Mouse (Mus musculus) forebrain, embryonic 15.5 days (tissue): ENCODE measurements at regions not wholly inside any gene's neighbourhood (a gene's known extent, or its start where the extent isn't known, plus 50 kb on each side); places are given as distances from the start of the nearest gene placed in this dataset.
A peak's percentile ranks its signal among the peaks of the same experiment; 100 is the strongest.

Experiments used
- ATAC-seq: fragments of 200-750 bp; cut with Nextera tagmentation; replicated peaks from 2 replicates; pipeline ENCODE4 v1.8.0; 2017; ENCODE audit warnings: mild to moderate bottlenecking, moderate TSS enrichment, moderate library complexity
- H3K27ac ChIP-seq: fragments of 300-500 bp; sonication (generic); replicated peaks from 2 replicates; pipeline ENCODE4 v1.5.1; 2015; ENCODE audit warnings: mild to moderate bottlenecking, inconsistent platforms
- H3K27me3 ChIP-seq: fragments of 300-500 bp; sonication (generic); 2 replicates; pipeline ENCODE4 v1.6.1; 2015; ENCODE audit warnings: inconsistent platforms
- H3K36me3 ChIP-seq: fragments of 300-500 bp; sonication (generic); 2 replicates; pipeline ENCODE4 v1.6.1; 2015; ENCODE audit warnings: mild to moderate bottlenecking, inconsistent platforms
- H3K4me1 ChIP-seq: fragments of 300-500 bp; sonication (generic); 2 replicates; pipeline ENCODE4 v1.6.1; 2015; ENCODE audit warnings: inconsistent platforms
- H3K4me2 ChIP-seq: fragments of 300-500 bp; sonication (generic); replicated peaks from 2 replicates; pipeline ENCODE4 v1.6.1; 2015; ENCODE audit warnings: mild to moderate bottlenecking, inconsistent platforms
- H3K4me3 ChIP-seq: fragments of 300-500 bp; sonication (generic); 2 replicates; pipeline ENCODE4 v1.5.1; 2015; ENCODE audit warnings: mild to moderate bottlenecking, inconsistent platforms
- H3K9ac ChIP-seq: fragments of 300-500 bp; sonication (generic); replicated peaks from 2 replicates; pipeline ENCODE4 v1.6.1; 2015; ENCODE audit warnings: mild to moderate bottlenecking, inconsistent platforms
- H3K9me3 ChIP-seq: fragments of 300-500 bp; sonication (generic); 2 replicates; pipeline ENCODE4 v1.6.1; 2016; ENCODE audit warnings: inconsistent platforms
- WGBS: fragments of 180-500 bp; shearing (Covaris S2); methylation state at CpG from one replicate; pipeline ENCODE4 v1.1.7; 2015; ENCODE audit warnings: mixed read lengths; 5-methylcytosine and 5-hydroxymethylcytosine counted together

- H3K9me3 ChIP-seq: no peaks in the 10 kb centered on the region
- WGBS: 14% methylated on average over 10 of the region's 10 CpGs
- H3K4me2 ChIP-seq: no peak overlapping the region
- 0 out of 2 replicates have a peak, but pooled peaks cover 2% of the 10 kb centered on the region for H3K4me1 ChIP-seq
- no peaks in the 10 kb centered on the region for H3K36me3 ChIP-seq
- H3K9ac ChIP-seq: no peak overlapping the region
- H3K27me3 ChIP-seq: no peaks in the 10 kb centered on the region
- no peak overlapping the region for H3K27ac ChIP-seq
- peak; percentile 75; the same call in 1 of the 2 replicates for ATAC-seq
- H3K4me3 ChIP-seq: 0 out of 2 replicates have a peak overlapping the region, but pooled peaks have one; percentile 9
These were observed 566.6 kb upstream of the Epha6 start for GRCm38 (mm10) chr16:61171856-61172433.

DNA sequence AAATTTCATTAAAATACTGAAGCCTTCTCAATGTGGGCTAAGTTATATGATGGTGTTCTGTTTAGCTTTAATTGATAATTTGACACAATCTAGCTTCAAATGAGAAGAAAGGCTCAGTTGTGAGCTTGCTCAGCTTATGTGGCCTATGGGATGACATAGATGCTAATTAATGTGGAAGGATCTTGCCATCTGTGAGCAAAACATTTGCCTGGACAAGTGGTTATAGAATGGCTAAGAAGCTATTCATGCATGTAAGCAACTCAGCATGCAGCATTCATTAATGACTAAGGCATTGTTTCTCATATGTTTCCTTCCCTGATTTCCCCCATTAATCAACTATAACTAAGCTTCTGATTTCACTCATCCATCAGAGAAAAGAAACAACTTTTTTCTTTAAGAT lies 532.8 kb upstream of the Epha6 start:
- Histone ChIP-seq H3K9me3 (no peaks in the 10 kb centered on the region), H3K27ac (no peak overlapping the region), H3K4me1 (no peaks in the 10 kb centered on the region), H3K36me3 (no peaks in the 10 kb centered on the region), H3K4me3 (no peak overlapping the region), H3K27me3 (no peaks in the 10 kb centered on the region), H3K4me2 (no peak overlapping the region), H3K9ac (no peak overlapping the region)
- peak; percentile 41; the same call in 1 of the 2 replicates for ATAC-seq
